Mouse (Mus musculus) cerebellum, postnatal 4 days (tissue): ENCODE data around the gene Atg5.

ENCODE experiments used
- DNase-seq, 2 experiments: peaks; one replicate each; pipeline ENCODE4 v3.0.0; 2022; ENCODE audit warnings: low spot score in 2 of 2, mixed read lengths in 1 of 2

Gene Atg5

DNA sequence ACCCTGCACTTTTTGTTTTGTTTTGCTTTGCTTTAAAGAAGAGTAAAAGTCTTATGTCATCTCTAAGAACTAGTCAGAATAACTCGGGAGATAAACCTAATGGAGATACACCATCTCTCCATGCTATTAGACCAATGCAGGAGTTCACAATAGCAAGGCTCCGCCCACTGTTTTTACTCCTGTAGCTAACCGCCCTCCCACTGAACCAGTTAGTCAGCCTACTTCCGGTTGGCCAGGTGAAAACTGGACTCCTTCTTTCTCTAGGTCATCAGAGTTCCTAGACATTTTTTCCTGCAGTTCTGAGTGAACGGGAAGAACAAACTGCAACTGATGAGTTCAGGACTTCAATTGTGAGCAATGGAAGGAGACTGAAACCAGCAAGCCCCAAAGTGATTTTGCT, 122.1 kb downstream of the Atg5 start:
- no peak for DNase-seq

DNA sequence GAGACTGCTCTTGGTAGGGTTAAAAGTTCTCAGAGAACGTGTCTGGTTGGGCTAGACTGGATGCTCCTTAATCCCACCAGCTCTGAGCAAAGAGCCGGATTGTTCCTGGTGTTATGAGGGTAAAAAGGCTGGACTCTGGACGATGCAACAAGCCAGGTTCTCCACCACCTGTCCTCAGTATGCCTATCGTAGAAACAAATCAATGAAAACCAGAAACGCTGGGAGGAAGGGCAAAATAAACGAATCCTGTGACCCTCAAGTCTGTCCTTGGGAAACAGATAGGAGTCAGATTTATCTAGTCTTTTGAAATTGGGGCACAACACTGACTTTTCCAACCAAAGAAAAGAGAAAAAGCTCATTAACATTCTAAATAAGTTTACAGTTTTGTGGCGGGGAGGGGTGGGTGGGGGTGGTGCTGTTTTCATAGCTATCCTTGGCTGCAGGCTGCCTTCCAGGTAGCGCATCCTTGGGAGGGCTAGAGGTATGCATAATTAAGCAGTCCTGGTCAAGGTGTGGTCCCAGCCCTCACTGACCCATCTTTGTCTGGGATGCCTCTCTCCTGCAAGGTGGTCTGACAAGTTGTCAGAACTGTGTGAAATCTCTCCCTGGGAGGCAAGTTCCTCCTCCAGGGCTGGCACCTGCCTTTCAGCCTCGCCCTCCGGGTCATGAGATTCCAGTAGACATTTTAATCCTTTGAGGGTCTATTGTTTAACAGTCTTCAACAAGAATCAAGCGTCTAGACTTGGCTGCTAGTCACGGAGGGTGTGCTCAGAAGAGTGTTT, 123.5 kb downstream of the Atg5 start:
- DNase-seq, result no peak

DNA sequence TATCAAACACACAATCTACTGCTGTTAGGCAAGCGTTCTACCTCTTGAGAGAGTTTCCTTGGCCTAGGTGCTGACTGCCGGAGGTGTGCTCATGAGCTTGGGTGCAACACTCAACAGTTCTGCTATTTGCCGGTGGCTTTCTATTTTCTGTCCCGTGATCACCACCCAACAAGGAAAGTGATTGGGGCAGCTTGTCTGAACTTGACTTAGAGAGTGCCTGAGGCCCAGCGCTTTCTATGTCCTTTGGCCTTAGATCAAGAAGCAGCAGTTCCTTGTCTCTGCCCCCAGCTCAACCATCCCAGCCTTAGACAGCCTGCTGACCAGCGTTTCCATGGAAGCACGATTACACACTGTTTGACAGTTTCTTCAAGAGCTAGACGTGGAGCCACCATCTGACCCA, 124.7 kb downstream of the Atg5 start:
- no peak for DNase-seq

DNA sequence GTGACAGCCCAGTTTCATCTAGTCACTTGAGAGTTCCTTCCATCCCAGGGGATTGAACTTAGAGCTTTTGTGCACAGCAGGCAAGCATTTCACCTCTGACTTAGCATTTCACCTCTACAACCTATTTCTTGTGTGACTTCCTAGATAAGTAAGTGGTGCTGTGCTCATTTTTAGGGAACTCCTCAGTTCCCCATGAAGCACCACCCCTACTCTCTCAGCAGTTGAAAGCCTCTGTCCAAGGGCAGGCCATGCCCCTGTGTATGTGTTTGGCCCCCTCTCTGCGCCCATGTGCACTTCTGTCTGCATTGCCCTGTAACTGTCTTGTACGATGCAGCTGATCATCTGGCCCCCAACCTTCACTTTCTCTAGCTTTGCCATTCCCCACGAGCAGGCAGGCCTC, 132.0 kb downstream of the Atg5 start:
- DNase-seq, result no peak

DNA sequence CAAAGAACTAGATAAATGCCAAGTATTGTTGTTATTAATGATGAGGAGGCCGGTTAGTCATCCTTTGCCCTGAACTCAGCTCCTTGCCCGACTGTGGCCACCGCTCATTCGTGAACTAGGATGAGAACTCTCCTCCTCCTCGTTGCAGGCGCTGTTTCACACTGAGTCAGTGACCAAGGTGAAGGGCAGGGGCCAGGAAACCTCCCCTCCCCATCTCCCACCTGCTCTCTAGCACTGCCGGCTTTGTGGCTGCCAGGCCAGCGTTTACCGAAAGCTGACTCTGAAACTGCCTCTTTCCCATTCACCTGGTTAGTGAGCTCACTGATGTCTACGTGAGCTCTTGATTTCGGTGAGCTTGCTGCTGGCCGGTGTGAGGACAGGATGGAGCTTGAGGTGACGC, 132.4 kb downstream of the Atg5 start:
- no peak for DNase-seq

DNA sequence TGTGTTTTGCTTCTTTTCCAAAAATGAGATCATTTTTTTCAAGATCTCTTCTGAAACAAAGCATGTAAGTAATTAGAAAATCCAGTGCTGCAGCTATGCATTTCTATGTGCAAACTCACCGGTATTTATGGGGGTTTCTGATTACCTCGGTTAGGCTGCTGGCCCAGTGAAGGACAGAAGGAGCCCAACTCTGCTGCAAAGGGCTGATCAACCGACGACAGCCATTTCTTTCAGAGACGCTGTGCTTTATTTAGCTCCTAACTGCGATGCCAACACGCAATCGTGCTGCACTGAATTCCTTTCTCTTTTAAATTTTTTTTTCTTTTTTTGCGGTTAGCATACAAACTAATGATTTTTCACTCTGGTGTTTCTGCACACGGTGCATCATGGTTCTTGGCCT, 133.4 kb downstream of the Atg5 start:
- DNase-seq, result no peak

DNA sequence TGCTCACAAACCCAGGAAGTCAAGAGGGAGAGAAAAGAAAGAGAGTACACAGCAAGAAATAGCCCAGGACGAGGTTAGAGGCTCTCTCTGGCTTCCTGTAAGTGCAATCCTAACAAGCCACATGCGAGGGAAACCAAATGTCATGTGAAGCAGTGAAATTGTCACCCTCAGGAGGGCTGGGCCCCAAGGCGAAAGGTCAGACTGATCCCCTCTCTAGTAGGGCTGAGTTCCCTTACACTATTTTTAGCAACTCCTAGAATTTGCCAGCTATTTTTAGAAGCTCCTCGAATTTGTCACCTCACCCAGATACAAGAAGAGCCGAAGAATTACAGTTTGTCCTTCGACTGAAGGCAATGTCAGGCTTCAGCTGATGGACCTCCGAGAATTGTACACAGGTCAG, 135.3 kb downstream of the Atg5 start:
- DNase-seq, result no peak

DNA sequence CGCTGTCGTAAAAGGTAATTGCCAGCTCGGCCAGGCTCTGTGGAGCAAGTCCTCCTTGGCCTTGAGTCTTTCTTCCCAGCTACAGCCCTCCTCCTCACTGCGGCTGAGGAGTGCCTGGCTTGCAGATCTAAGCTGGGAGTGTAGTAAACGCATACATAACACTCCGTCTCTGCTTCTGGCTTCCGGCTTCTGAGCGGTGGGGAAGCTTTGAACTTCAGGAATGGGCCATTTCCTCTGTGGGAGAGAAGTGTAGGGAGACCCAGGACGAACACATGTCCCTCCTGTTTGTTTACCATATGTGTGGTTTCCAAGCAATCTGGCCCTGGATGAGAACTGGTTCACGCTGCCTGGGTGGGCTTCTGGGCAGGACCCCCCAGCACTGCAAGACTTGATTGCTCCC, 140.9 kb downstream of the Atg5 start:
- no peak for DNase-seq

DNA sequence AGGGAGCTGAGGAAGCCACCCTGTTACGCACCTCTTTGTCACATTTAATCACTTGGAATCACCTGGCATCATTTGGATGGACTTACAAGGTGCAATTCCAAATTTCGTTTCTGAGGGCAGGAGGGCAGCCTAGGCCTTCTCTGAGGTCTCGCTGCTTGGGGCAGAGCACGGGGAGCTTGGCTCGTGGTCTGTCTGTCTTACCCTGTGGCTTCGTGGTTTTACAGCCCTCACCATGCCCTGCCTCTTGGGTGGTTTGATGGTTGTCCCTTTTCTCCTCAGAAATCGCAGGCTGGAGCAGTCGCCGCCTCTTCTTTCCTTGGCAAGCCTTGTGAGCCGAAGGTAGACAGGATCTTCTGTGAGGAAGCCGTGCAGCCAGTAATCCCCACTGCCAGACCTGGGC, 141.8 kb downstream of the Atg5 start:
- no peak for DNase-seq
